In genomic region chr16:24435115-24435553, GRCm38 (mm10) we compare ENCODE assay signal across 8 mouse cellular contexts. TPM values are rescaled to one million over a fixed set of nuclear protein-coding genes. Genes with fewer than 3 reads are reported as not detected.
A peak's percentile ranks its signal among the peaks of the same experiment; 100 is the strongest.
DNase-seq lines count a peak whose midpoint lies in the region; TF ChIP-seq lines count a peak whose summit lies in the region.

No protein-coding gene starts in this region.

- peaks cover 18% of the 10 kb centered on the region for H3K4me1 ChIP-seq in olfactory bulb, adult 2 months (ENCODE audit: control insufficient read depth, insufficient read depth, low read length)

- DNase-seq in adrenal gland, adult 8-10 months = peak; percentile 47
- no peak for DNase-seq in adrenal gland, postnatal 25 days
- peak; percentile 41 for DNase-seq in thymus, postnatal 4 days
- DNase-seq in thymus, postnatal 25 days = no peak
- peak; percentile 51 for DNase-seq in kidney, adult 18-20 months
- no peak for DNase-seq in right cerebral cortex, adult 18-20 months
- DNase-seq in ovary, postnatal 14 days (ENCODE audit: low spot score) = no peak

- H3K27ac ChIP-seq in olfactory bulb, adult 2 months (ENCODE audit: insufficient read depth, low read depth, low read length) = peak overlapping the region; percentile 56; the same call in 1 of the 2 replicates

- TF ChIP-seq CTCF in olfactory bulb, adult 2 months (IDR thresholded peaks at IDR 0.05; ENCODE audit: insufficient read depth, low read depth, low read length) = no peak

- TF ChIP-seq POLR2A in olfactory bulb, adult 2 months (IDR thresholded peaks at IDR 0.05; ENCODE audit: insufficient read depth, low read depth, low read length) = no peak

- 67% methylated on average over 6 of the region's 6 CpGs for WGBS in olfactory bulb, adult 2 months

- H3K4me3 ChIP-seq in olfactory bulb, adult 2 months (ENCODE audit: insufficient read depth, low read depth, low read length) = no peak overlapping the region

RNA-seq across cellular contexts. Expression of gene Lpp, which starts 41.8 kb away (rescaled TPM):
- total RNA-seq in adrenal gland, adult 8-10 months (2022) = 10 to 100 TPM; 54.0 to 80.8 (median 65.0) TPM
- 81.9 and 103 TPM in 2 replicates for total RNA-seq in adrenal gland, postnatal 25 days (2021)
- 29.5 TPM in 1 of 2 replicates, not detected in the other for polyA plus RNA-seq in olfactory bulb, adult 2 months (2012; ENCODE audit: insufficient read depth, insufficient read length, low replicate concordance, missing spikeins)

Comparison
In these comparisons a context has a peak if more than half of its experiments do, and no peak if none do; other contexts are left out.
1. DNase-seq: peak in adrenal gland, adult 8-10 months (single experiment), thymus, postnatal 4 days (single experiment) and kidney, adult 18-20 months (single experiment); none in adrenal gland, postnatal 25 days (single experiment), thymus, postnatal 25 days (single experiment), right cerebral cortex, adult 18-20 months (single experiment) and ovary, postnatal 14 days (single experiment).